Mouse (Mus musculus) liver, adult 2 months (tissue): ENCODE measurements around the gene Ogg1.

Source experiments
- CTCF ChIP-seq: fragments of 200-500 bp; IDR thresholded peaks from 2 replicates; pipeline ENCODE4 v1.5.1; 2011; ENCODE audit warnings: low read depth, low read length, control low read depth
- POLR2A ChIP-seq: fragments of 200-500 bp; IDR thresholded peaks from 2 replicates; pipeline ENCODE4 v1.6.1; 2011; ENCODE audit warnings: low read length, control low read depth; ENCODE audit not compliant: insufficient read depth; ENCODE audit errors: extremely low read depth

DNA sequence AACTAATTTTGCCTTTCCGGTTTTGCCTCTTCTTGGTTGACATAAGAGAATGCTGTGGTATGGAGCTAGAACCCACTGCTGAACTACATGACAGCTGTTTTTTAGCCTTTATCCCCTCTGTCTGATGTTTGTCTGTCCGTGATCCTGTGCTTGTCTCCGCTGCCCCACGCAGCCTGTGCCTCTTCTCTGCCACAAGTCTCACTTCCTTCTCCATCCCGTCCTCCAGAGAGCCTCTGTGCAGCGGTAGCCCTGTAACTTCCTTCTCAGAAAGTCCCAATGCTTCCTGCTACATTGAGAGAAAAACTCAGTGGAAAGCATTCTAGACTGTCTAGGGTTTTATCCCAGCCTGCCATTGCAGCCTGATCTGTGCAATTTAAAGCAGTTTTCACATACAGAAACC, 52.5 kb downstream of the Ogg1 start:
- TF ChIP-seq POLR2A (no peak), CTCF (no peak)
